Mouse (Mus musculus) hindbrain, embryonic 11.5 days (tissue): ENCODE measurements at regions not wholly inside any gene's neighbourhood (a gene's known extent, or its start where the extent isn't known, plus 50 kb on each side); places are given as distances from the start of the nearest gene placed in this dataset.

Source experiments
- ATAC-seq: fragments of 200-750 bp; cut with Nextera tagmentation; 2 replicates; pipeline ENCODE4 v1.8.0; 2017; ENCODE audit warnings: mild to moderate bottlenecking, moderate TSS enrichment, moderate library complexity; ENCODE audit not compliant: low FRiP score
- DNase-seq: peaks from one replicate; pipeline ENCODE4 v3.0.0-alpha.2; 2015; ENCODE audit warnings: low spot score
- H3K27ac ChIP-seq: fragments of 300-500 bp; sonication (generic); 2 replicates; pipeline ENCODE4 v1.5.1; 2014; ENCODE audit warnings: mild to moderate bottlenecking, low read depth, low read length
- H3K27me3 ChIP-seq: fragments of 300-500 bp; sonication (generic); 2 replicates; pipeline ENCODE4 v1.6.1; 2014; ENCODE audit warnings: mild to moderate bottlenecking, low read length, moderate library complexity, mixed read lengths; ENCODE audit not compliant: control insufficient read depth, insufficient read depth
- H3K36me3 ChIP-seq: fragments of 300-500 bp; sonication (generic); 2 replicates; pipeline ENCODE4 v1.6.1; 2014; ENCODE audit warnings: mild to moderate bottlenecking, low read length, moderate library complexity, mixed read lengths; ENCODE audit not compliant: control insufficient read depth, insufficient read depth
- H3K4me1 ChIP-seq: fragments of 300-500 bp; sonication (generic); replicated peaks from 2 replicates; pipeline ENCODE4 v1.6.1; 2014; ENCODE audit warnings: low read length, mixed read lengths; ENCODE audit not compliant: control insufficient read depth, insufficient read depth
- H3K4me2 ChIP-seq: fragments of 300-500 bp; sonication (generic); replicated peaks from 2 replicates; pipeline ENCODE4 v1.6.1; 2014; ENCODE audit warnings: mild to moderate bottlenecking, low read depth, low read length
- H3K4me3 ChIP-seq: fragments of 300-500 bp; sonication (generic); 2 replicates; pipeline ENCODE4 v1.5.1; 2014; ENCODE audit warnings: low read depth, low read length
- H3K9ac ChIP-seq: fragments of 300-500 bp; sonication (generic); 2 replicates; pipeline ENCODE4 v1.6.1; 2014; ENCODE audit warnings: low read depth, low read length
- H3K9me3 ChIP-seq: fragments of 300-500 bp; sonication (generic); 2 replicates; pipeline ENCODE4 v1.6.1; 2016; ENCODE audit warnings: low read length; ENCODE audit not compliant: control insufficient read depth
- WGBS: fragments of 180-500 bp; shearing (Covaris S2); extraction: QIAGEN DNeasy Blood & Tissue Kit; methylation state at CpG from one replicate; pipeline ENCODE4 v1.1.7; 2014; 5-methylcytosine and 5-hydroxymethylcytosine counted together

- 19% methylated on average over 7 of the region's 7 CpGs for WGBS
- no peak overlapping the region for H3K4me2 ChIP-seq
- no peaks in the 10 kb centered on the region for H3K4me1 ChIP-seq
- H3K9ac ChIP-seq = no peak overlapping the region
- no peaks in the 10 kb centered on the region for H3K36me3 ChIP-seq
- H3K27ac ChIP-seq = no peak overlapping the region
- ATAC-seq = peak; percentile 47
- no peaks in the 10 kb centered on the region for H3K27me3 ChIP-seq
- no peak overlapping the region for H3K4me3 ChIP-seq
- peak; percentile 75 for DNase-seq
- H3K9me3 ChIP-seq = no peaks in the 10 kb centered on the region
These were observed 207.6 kb downstream of the Rdh14 start for GRCm38 (mm10) chr12:10597976-10598746.

GRCm38 (mm10) chr12:10600111-10600510 is 209.5 kb downstream of the Rdh14 start:
- no peak for ATAC-seq
- WGBS = 88% methylated on average over 6 of the region's 6 CpGs

GRCm38 (mm10) chr12:10618319-10618718 is 227.7 kb downstream of the Rdh14 start:
- Histone ChIP-seq H3K9me3 (no peaks in the 10 kb centered on the region), H3K36me3 (no peaks in the 10 kb centered on the region), H3K27ac (no peak overlapping the region), H3K27me3 (no peaks in the 10 kb centered on the region), H3K4me2 (no peak overlapping the region), H3K4me1 (no peaks in the 10 kb centered on the region), H3K4me3 (no peak overlapping the region), H3K9ac (no peak overlapping the region)
- ATAC-seq (no peak), DNase-seq (no peak)

More at GRCm38 (mm10) chr12:10600111-10600510, 209.5 kb downstream of the Rdh14 start:
- Histone ChIP-seq H3K9me3 (no peaks in the 10 kb centered on the region), H3K9ac (no peak overlapping the region), H3K4me1 (no peaks in the 10 kb centered on the region), H3K36me3 (no peaks in the 10 kb centered on the region), H3K4me2 (no peak overlapping the region), H3K27me3 (no peaks in the 10 kb centered on the region), H3K27ac (no peak overlapping the region), H3K4me3 (no peak overlapping the region)
- DNase-seq = no peak

- WGBS = 87% methylated on average over 3 of the region's 3 CpGs
- Histone ChIP-seq H3K9me3 (no peaks in the 10 kb centered on the region), H3K36me3 (no peaks in the 10 kb centered on the region), H3K27ac (no peak overlapping the region), H3K4me3 (no peak overlapping the region), H3K9ac (no peak overlapping the region), H3K4me2 (no peak overlapping the region), H3K27me3 (no peaks in the 10 kb centered on the region), H3K4me1 (no peaks in the 10 kb centered on the region)
- ATAC-seq = no peak
- DNase-seq = no peak
These were observed 230.0 kb downstream of the Rdh14 start for GRCm38 (mm10) chr12:10620541-10620940.

GRCm38 (mm10) chr12:10638591-10638990 is 248.0 kb downstream of the Rdh14 start:
- ATAC-seq (no peak), DNase-seq (no peak)
- Histone ChIP-seq H3K4me3 (no peak overlapping the region), H3K4me1 (no peaks in the 10 kb centered on the region), H3K4me2 (no peak overlapping the region), H3K9me3 (no peaks in the 10 kb centered on the region), H3K27me3 (no peaks in the 10 kb centered on the region), H3K36me3 (no peaks in the 10 kb centered on the region), H3K27ac (no peak overlapping the region), H3K9ac (no peak overlapping the region)
- 96% methylated on average over 3 of the region's 3 CpGs for WGBS

GRCm38 (mm10) chr12:10654466-10655184 is 264.1 kb downstream of the Rdh14 start:
- Histone ChIP-seq H3K27me3 (no peaks in the 10 kb centered on the region), H3K4me3 (no peak overlapping the region), H3K36me3 (no peaks in the 10 kb centered on the region), H3K9me3 (no peaks in the 10 kb centered on the region), H3K27ac (no peak overlapping the region), H3K4me2 (no peak overlapping the region), H3K4me1 (no peaks in the 10 kb centered on the region), H3K9ac (no peak overlapping the region)
- DNase-seq (no peak), ATAC-seq (no peak)
- 88% methylated on average over 6 of the region's 6 CpGs for WGBS

GRCm38 (mm10) chr12:10655185-10655544 is 264.6 kb downstream of the Rdh14 start:
- Histone ChIP-seq H3K4me1 (no peaks in the 10 kb centered on the region), H3K4me3 (no peak overlapping the region), H3K36me3 (no peaks in the 10 kb centered on the region), H3K27me3 (no peaks in the 10 kb centered on the region), H3K27ac (no peak overlapping the region), H3K9me3 (no peaks in the 10 kb centered on the region), H3K9ac (no peak overlapping the region), H3K4me2 (no peak overlapping the region)
- ATAC-seq (no peak), DNase-seq (no peak)

- WGBS = 81% methylated on average over 2 of the region's 2 CpGs
- H3K4me3 ChIP-seq = no peak overlapping the region
These were observed 268.3 kb downstream of the Rdh14 start for GRCm38 (mm10) chr12:10658826-10659225.

GRCm38 (mm10) chr12:10686747-10687146 is 296.2 kb downstream of the Rdh14 start:
- H3K36me3 ChIP-seq = no peaks in the 10 kb centered on the region
- 85% methylated on average over 4 of the region's 4 CpGs for WGBS
- DNase-seq = no peak

More at GRCm38 (mm10) chr12:10658826-10659225, 268.3 kb downstream of the Rdh14 start:
- ATAC-seq (no peak), DNase-seq (no peak)
- H3K27ac ChIP-seq = no peak overlapping the region
- H3K36me3 ChIP-seq = no peaks in the 10 kb centered on the region
- no peak overlapping the region for H3K4me2 ChIP-seq
- H3K4me1 ChIP-seq = no peaks in the 10 kb centered on the region
- no peaks in the 10 kb centered on the region for H3K27me3 ChIP-seq
- H3K9ac ChIP-seq = no peak overlapping the region
- H3K9me3 ChIP-seq = no peaks in the 10 kb centered on the region

More at GRCm38 (mm10) chr12:10686747-10687146, 296.2 kb downstream of the Rdh14 start:
- H3K9ac ChIP-seq = no peak overlapping the region
- no peaks in the 10 kb centered on the region for H3K9me3 ChIP-seq
- no peak for ATAC-seq
- no peak overlapping the region for H3K27ac ChIP-seq
- H3K4me1 ChIP-seq = no peaks in the 10 kb centered on the region
- H3K27me3 ChIP-seq = no peaks in the 10 kb centered on the region
- no peak overlapping the region for H3K4me3 ChIP-seq
- H3K4me2 ChIP-seq = no peak overlapping the region
